Mouse (Mus musculus) liver, adult 2 months (tissue): ENCODE measurements at regions not wholly inside any gene's neighbourhood (a gene's known extent, or its start where the extent isn't known, plus 50 kb on each side); places are given as distances from the start of the nearest gene placed in this dataset.

ENCODE experiments used
- CTCF ChIP-seq: fragments of 200-500 bp; IDR thresholded peaks from 2 replicates; pipeline ENCODE4 v1.5.1; 2011; ENCODE audit warnings: low read depth, low read length, control low read depth
- POLR2A ChIP-seq: fragments of 200-500 bp; IDR thresholded peaks from 2 replicates; pipeline ENCODE4 v1.6.1; 2011; ENCODE audit warnings: low read length, control low read depth; ENCODE audit not compliant: insufficient read depth; ENCODE audit errors: extremely low read depth

DNA sequence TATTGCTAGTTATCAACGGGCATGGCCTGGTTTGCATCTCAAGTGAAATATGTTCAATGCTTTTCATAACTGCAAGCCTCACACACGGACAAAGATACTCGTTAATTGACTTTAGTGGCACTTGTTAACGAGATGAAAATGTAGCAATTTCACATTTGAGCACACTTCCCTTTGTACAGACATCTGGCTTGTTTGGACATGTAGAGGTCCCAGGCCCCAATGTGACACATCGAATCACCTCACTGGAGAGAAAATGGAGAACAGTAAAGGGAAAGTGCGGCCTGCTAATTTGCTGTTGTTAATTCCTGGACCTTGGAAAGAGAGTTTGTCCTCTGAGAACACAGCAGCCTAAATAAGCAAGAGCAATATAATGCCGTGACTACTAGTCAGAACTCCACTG, 257.4 kb upstream of the Tenm3 start:
- TF ChIP-seq CTCF (no peak), POLR2A (no peak)
